15 mouse cellular contexts compared by ENCODE assay signal in genomic region chr17:46274465-46274864, GRCm38 (mm10). TPM values are rescaled to one million over a fixed set of nuclear protein-coding genes. Genes with fewer than 3 reads are reported as not detected.
DNase-seq lines count a peak whose midpoint lies in the region; ATAC-seq and TF ChIP-seq lines count a peak whose summit lies in the region.
"Had no signal": no experiment of that assay in that cellular context is flagged by ENCODE, and none has a peak within 500 bp of the region (broad histone marks: within the 10 kb centered on the region; RNA-seq: fewer than 3 reads in every experiment).

No protein-coding gene starts in this region.

- no peak for DNase-seq in forebrain, embryonic 14.5 days (ENCODE audit: low spot score)
- DNase-seq in heart, postnatal 0 days (ENCODE audit: low spot score): no peak
- no peak for DNase-seq in heart, postnatal 10 days
- peak; percentile 58 for DNase-seq in NIH3T3 (ENCODE audit: low read depth)
- DNase-seq in cerebellum, adult 9-10 months: no peak
- no peak for DNase-seq in gastrocnemius, adult 18-20 months (ENCODE audit: low spot score)
- DNase-seq: adrenal gland, postnatal 36 days; cerebellum, postnatal 25 days; kidney, postnatal 14 days; liver, postnatal 0 days had no signal

- WGBS in forebrain, embryonic 13.5 days: 82% methylated on average over 6 of the region's 6 CpGs
- WGBS in forebrain, embryonic 14.5 days: 84% methylated on average over 6 of the region's 6 CpGs
- WGBS in heart, postnatal 0 days: 75% methylated on average over 6 of the region's 6 CpGs
- WGBS in limb, embryonic 13.5 days: 71% methylated on average over 6 of the region's 6 CpGs

- no peak for TF ChIP-seq EP300 in heart, postnatal 0 days (IDR thresholded peaks at IDR 0.05; ENCODE audit: low read depth)

- H3K27ac ChIP-seq in forebrain, embryonic 13.5 days: no peak overlapping the region
- H3K27ac ChIP-seq in forebrain, embryonic 14.5 days (ENCODE audit: low read depth, low read length): no peak overlapping the region
- H3K27ac ChIP-seq in heart, postnatal 0 days (ENCODE audit: low read depth): peak overlapping the region; percentile 57
- H3K27ac ChIP-seq in limb, embryonic 13.5 days: peak overlapping the region; percentile 44; the same call in 1 of the 2 replicates

- H3K4me1 ChIP-seq in forebrain, embryonic 13.5 days: no peaks in the 10 kb centered on the region
- H3K4me1 ChIP-seq in forebrain, embryonic 14.5 days (ENCODE audit: control insufficient read depth, insufficient read depth, low read length): no peaks in the 10 kb centered on the region
- H3K4me1 ChIP-seq in heart, postnatal 0 days (ENCODE audit: control insufficient read depth, insufficient read depth): peaks cover 18% of the 10 kb centered on the region
- peaks cover 49% of the 10 kb centered on the region for H3K4me1 ChIP-seq in limb, embryonic 13.5 days

- TF ChIP-seq CTCF in heart, postnatal 0 days (IDR thresholded peaks at IDR 0.05; ENCODE audit: low read depth): no peak

- no peak overlapping the region for H3K4me3 ChIP-seq in forebrain, embryonic 13.5 days
- no peak overlapping the region for H3K4me3 ChIP-seq in forebrain, embryonic 14.5 days (ENCODE audit: low read depth, low read length)
- H3K4me3 ChIP-seq in heart, postnatal 0 days (ENCODE audit: low read depth, low read length): no peak overlapping the region
- H3K4me3 ChIP-seq in limb, embryonic 13.5 days: no peak overlapping the region

- no peak overlapping the region for H3K4me2 ChIP-seq in forebrain, embryonic 13.5 days
- H3K4me2 ChIP-seq in forebrain, embryonic 14.5 days (ENCODE audit: low read length): no peak overlapping the region
- no peak overlapping the region for H3K4me2 ChIP-seq in heart, postnatal 0 days (ENCODE audit: low read depth, low read length)
- no peak overlapping the region for H3K4me2 ChIP-seq in limb, embryonic 13.5 days (replicated peaks)

- ATAC-seq in forebrain, embryonic 13.5 days: no peak
- ATAC-seq in forebrain, embryonic 14.5 days: no peak
- no peak for ATAC-seq in heart, postnatal 0 days (ENCODE audit: insufficient read depth, low read depth)
- ATAC-seq in limb, embryonic 13.5 days (ENCODE audit: low FRiP score, low read depth): no peak
- ATAC-seq: intestine, embryonic 16.5 days; liver, postnatal 0 days had no signal

- H3K36me3 ChIP-seq in forebrain, embryonic 13.5 days (ENCODE audit: poor library complexity, severe bottlenecking): peaks cover 56% of the 10 kb centered on the region
- H3K36me3 ChIP-seq in forebrain, embryonic 14.5 days (ENCODE audit: control insufficient read depth, insufficient read depth, low read length): peaks cover 56% of the 10 kb centered on the region
- peaks cover 32% of the 10 kb centered on the region for H3K36me3 ChIP-seq in heart, postnatal 0 days (replicated peaks; ENCODE audit: control insufficient read depth, insufficient read depth, low read length)
- H3K36me3 ChIP-seq in limb, embryonic 13.5 days: peaks cover 79% of the 10 kb centered on the region

- H3K9me3 ChIP-seq in forebrain, embryonic 13.5 days (replicated peaks): no peaks in the 10 kb centered on the region
- H3K9me3 ChIP-seq in forebrain, embryonic 14.5 days (replicated peaks; ENCODE audit: control insufficient read depth, low read length): no peaks in the 10 kb centered on the region
- no peaks in the 10 kb centered on the region for H3K9me3 ChIP-seq in heart, postnatal 0 days (replicated peaks; ENCODE audit: control insufficient read depth, low read length)
- no peaks in the 10 kb centered on the region for H3K9me3 ChIP-seq in limb, embryonic 13.5 days

- no peaks in the 10 kb centered on the region for H3K27me3 ChIP-seq in forebrain, embryonic 13.5 days
- H3K27me3 ChIP-seq in forebrain, embryonic 14.5 days (replicated peaks; ENCODE audit: control insufficient read depth, insufficient read depth, low read length): no peaks in the 10 kb centered on the region
- no peaks in the 10 kb centered on the region for H3K27me3 ChIP-seq in heart, postnatal 0 days (ENCODE audit: control insufficient read depth, insufficient read depth, low read length)
- no peaks in the 10 kb centered on the region for H3K27me3 ChIP-seq in limb, embryonic 13.5 days

- intact Hi-C loops in heart, postnatal 10 days (cut with DNase I): no loop called here

- peak overlapping the region; percentile 26; the same call in 1 of the 2 replicates for H3K9ac ChIP-seq in forebrain, embryonic 13.5 days
- no peak overlapping the region for H3K9ac ChIP-seq in forebrain, embryonic 14.5 days (ENCODE audit: low read length)
- peak overlapping the region; percentile 33; the same call in 1 of the 2 replicates for H3K9ac ChIP-seq in heart, postnatal 0 days (replicated peaks; ENCODE audit: low read depth, low read length)
- H3K9ac ChIP-seq in limb, embryonic 13.5 days: 0 out of 2 replicates have a peak overlapping the region, but pooled peaks have one; percentile 55
- H3K9ac ChIP-seq: liver, postnatal 0 days had no signal

RNA-seq across cellular contexts. Expression of gene Tjap1, which starts 8.4 kb away (rescaled TPM):
- 36.9 and 38.9 TPM in 2 replicates for polyA plus RNA-seq in forebrain, embryonic 13.5 days (2015; fragmentation: Nextera tagmentation; extraction: Ambion mirVana)
- polyA plus RNA-seq in forebrain, embryonic 14.5 days (2014; fragmentation: Nextera tagmentation; extraction: Ambion mirVana): 22.8 and 23.9 TPM in 2 replicates
- total RNA-seq in heart, postnatal 0 days (2014; rRNA removed; ENCODE audit: low replicate concordance): 30.1 and 31.9 TPM in 2 replicates
- 20.1 and 22.6 TPM in 2 replicates for polyA plus RNA-seq in heart, postnatal 0 days (2015; fragmentation: Nextera tagmentation; extraction: Ambion mirVana)
- total RNA-seq in heart, postnatal 10 days (2021): 10 to 100 TPM; 54.0 to 56.3 TPM
- polyA plus RNA-seq in limb, embryonic 13.5 days (2015; fragmentation: Nextera tagmentation; extraction: Ambion mirVana): 61.3 and 68.2 TPM in 2 replicates
- total RNA-seq in gastrocnemius, adult 18-20 months (2021): 10 to 100 TPM; 32.1 to 48.1 TPM

RNA-seq across cellular contexts. Expression of gene Lrrc73, which starts 21.1 kb away (rescaled TPM):
- polyA plus RNA-seq in forebrain, embryonic 13.5 days (2015; fragmentation: Nextera tagmentation; extraction: Ambion mirVana): 4.9 and 5.8 TPM in 2 replicates
- 9.8 and 10.6 TPM in 2 replicates for polyA plus RNA-seq in forebrain, embryonic 14.5 days (2014; fragmentation: Nextera tagmentation; extraction: Ambion mirVana)
- 1.3 and 1.5 TPM in 2 replicates for total RNA-seq in heart, postnatal 0 days (2014; rRNA removed; ENCODE audit: low replicate concordance)
- polyA plus RNA-seq in heart, postnatal 0 days (2015; fragmentation: Nextera tagmentation; extraction: Ambion mirVana): 0.26 and 0.45 TPM in 2 replicates
- total RNA-seq in heart, postnatal 10 days (2021): under 1 TPM; 0.38 to 0.40 TPM
- 0.69 and 1.4 TPM in 2 replicates for polyA plus RNA-seq in limb, embryonic 13.5 days (2015; fragmentation: Nextera tagmentation; extraction: Ambion mirVana)
- total RNA-seq in gastrocnemius, adult 18-20 months (2021): under 1 TPM; 0.14 to 0.21 TPM
- total RNA-seq: hematopoietic stem cell, adult 5-6 weeks had no signal
- polyA plus RNA-seq: liver, postnatal 0 days had no signal

RNA-seq across cellular contexts. Expression of gene Dlk2, which starts 22.8 kb away (rescaled TPM):
- polyA plus RNA-seq in forebrain, embryonic 13.5 days (2015; fragmentation: Nextera tagmentation; extraction: Ambion mirVana): 2.6 and 2.9 TPM in 2 replicates
- polyA plus RNA-seq in forebrain, embryonic 14.5 days (2014; fragmentation: Nextera tagmentation; extraction: Ambion mirVana): 5.2 and 6.4 TPM in 2 replicates
- 1.7 TPM in 1 of 2 replicates, not detected in the other for total RNA-seq in heart, postnatal 0 days (2014; rRNA removed; ENCODE audit: low replicate concordance)
- polyA plus RNA-seq in heart, postnatal 0 days (2015; fragmentation: Nextera tagmentation; extraction: Ambion mirVana): 0.16 and 0.43 TPM in 2 replicates
- 1 to 10 TPM in 1 of 2 experiments, under 1 TPM in 1; 0.57 to 1.0 TPM for total RNA-seq in heart, postnatal 10 days (2021)
- 8.8 and 11.0 TPM in 2 replicates for polyA plus RNA-seq in limb, embryonic 13.5 days (2015; fragmentation: Nextera tagmentation; extraction: Ambion mirVana)
- not detected for total RNA-seq in gastrocnemius, adult 18-20 months (2021)
- total RNA-seq: hematopoietic stem cell, adult 5-6 weeks; MEL had no signal
- polyA plus RNA-seq: liver, postnatal 0 days had no signal

RNA-seq across cellular contexts. Expression of gene Yipf3, which starts 26.6 kb away (rescaled TPM):
- polyA plus RNA-seq in forebrain, embryonic 13.5 days (2015; fragmentation: Nextera tagmentation; extraction: Ambion mirVana): 80.3 and 84.0 TPM in 2 replicates
- 97.5 and 102 TPM in 2 replicates for polyA plus RNA-seq in forebrain, embryonic 14.5 days (2014; fragmentation: Nextera tagmentation; extraction: Ambion mirVana)
- total RNA-seq in heart, postnatal 0 days (2014; rRNA removed; ENCODE audit: low replicate concordance): 16.0 and 21.3 TPM in 2 replicates
- polyA plus RNA-seq in heart, postnatal 0 days (2015; fragmentation: Nextera tagmentation; extraction: Ambion mirVana): 68.5 and 78.4 TPM in 2 replicates
- 10 to 100 TPM; 69.3 to 75.1 TPM for total RNA-seq in heart, postnatal 10 days (2021)
- polyA plus RNA-seq in limb, embryonic 13.5 days (2015; fragmentation: Nextera tagmentation; extraction: Ambion mirVana): 104 and 110 TPM in 2 replicates
- total RNA-seq in gastrocnemius, adult 18-20 months (2021): 10 to 100 TPM; 46.7 to 60.1 TPM

RNA-seq across cellular contexts. Expression of gene Polr1c, which starts 26.6 kb away (rescaled TPM):
- 96.1 and 110 TPM in 2 replicates for polyA plus RNA-seq in forebrain, embryonic 13.5 days (2015; fragmentation: Nextera tagmentation; extraction: Ambion mirVana)
- 90.2 and 106 TPM in 2 replicates for polyA plus RNA-seq in forebrain, embryonic 14.5 days (2014; fragmentation: Nextera tagmentation; extraction: Ambion mirVana)
- 35.7 and 38.3 TPM in 2 replicates for total RNA-seq in heart, postnatal 0 days (2014; rRNA removed; ENCODE audit: low replicate concordance)
- polyA plus RNA-seq in heart, postnatal 0 days (2015; fragmentation: Nextera tagmentation; extraction: Ambion mirVana): 27.2 TPM in 2 replicates
- total RNA-seq in heart, postnatal 10 days (2021): 10 to 100 TPM; 23.8 to 26.9 TPM
- 103 and 105 TPM in 2 replicates for polyA plus RNA-seq in limb, embryonic 13.5 days (2015; fragmentation: Nextera tagmentation; extraction: Ambion mirVana)
- 10 to 100 TPM; 15.0 to 15.1 TPM for total RNA-seq in gastrocnemius, adult 18-20 months (2021)

Comparison
In these comparisons a context has a peak if more than half of its experiments do, and no peak if none do; other contexts are left out.
1. H3K27ac ChIP-seq: peak in heart, postnatal 0 days (single experiment) and limb, embryonic 13.5 days (single experiment); none in forebrain, embryonic 13.5 days (single experiment) and forebrain, embryonic 14.5 days (single experiment).